Mouse (Mus musculus) cerebellum, postnatal 25 days (tissue): Measurements from ENCODE around the gene AI987944.

Experiments used
- DNase-seq, 2 experiments: peaks; one replicate each; pipeline ENCODE4 v3.0.0; 2021; ENCODE audit warnings: mixed read lengths in 2 of 2

The AI987944 gene

GRCm38 (mm10) chr7:41393048-41393971, at the start of gene AI987944:
TSS of gene AI987944 (minus strand) at chr7:41393379.
- peak; percentile 80 to 84 for DNase-seq

- DNase-seq = no peak
These were observed 951 bp upstream of the AI987944 start for GRCm38 (mm10) chr7:41394130-41394529.
